Mouse (Mus musculus): ENCODE measurements around the gene 4930415O20Rik.

DNA sequence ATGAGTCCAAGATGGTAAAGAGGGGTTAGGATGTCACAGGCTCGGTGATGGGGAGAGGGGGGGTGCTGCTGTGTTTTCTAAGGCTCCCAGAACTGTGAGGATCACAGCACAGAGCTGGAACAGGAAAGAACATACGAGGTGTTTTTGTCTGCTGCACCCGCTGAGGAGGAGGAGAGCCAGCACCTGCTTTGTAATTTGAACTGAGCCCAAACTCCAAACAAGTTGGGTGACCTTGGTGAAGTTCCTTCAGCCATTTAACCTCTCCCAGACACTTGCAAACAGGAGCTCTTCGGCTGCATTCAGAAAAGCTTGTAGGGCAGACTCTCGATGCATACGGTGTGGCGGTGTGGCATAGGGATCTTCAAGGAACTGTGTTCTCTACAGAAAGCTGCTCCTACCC lies 14.6 kb downstream of the 4930415O20Rik start:
- TF ChIP-seq CTCF (IDR thresholded peaks at IDR 0.05; ENCODE audit: insufficient read depth, low read length) = no peak
- no peak for TF ChIP-seq POLR2A (IDR thresholded peaks at IDR 0.05; ENCODE audit: borderline replicate concordance, extremely low read depth, low read depth, low read length)
